Mouse (Mus musculus) olfactory bulb, adult 2 months (tissue): ENCODE measurements around the gene Rpl11. TPM values are rescaled to one million over a fixed set of nuclear protein-coding genes. Genes with fewer than 3 reads are reported as not detected.

Experiments used
- H3K27ac ChIP-seq: fragments of 200-500 bp; 2 replicates; pipeline ENCODE4 v1.5.1; 2012; ENCODE audit warnings: low read depth, low read length; ENCODE audit not compliant: insufficient read depth
- H3K4me1 ChIP-seq: fragments of 200-500 bp; 2 replicates; pipeline ENCODE4 v1.6.1; 2012; ENCODE audit warnings: low read length; ENCODE audit not compliant: control insufficient read depth, insufficient read depth
- H3K4me3 ChIP-seq: fragments of 200-500 bp; 2 replicates; pipeline ENCODE4 v1.5.1; 2012; ENCODE audit warnings: mild to moderate bottlenecking, low read depth, low read length, moderate library complexity; ENCODE audit not compliant: insufficient read depth
- CTCF ChIP-seq: fragments of 200-500 bp; IDR thresholded peaks from 2 replicates; pipeline ENCODE4 v1.5.1; 2012; ENCODE audit warnings: low read depth, mild to moderate bottlenecking, low read length, moderate library complexity; ENCODE audit not compliant: insufficient read depth
- POLR2A ChIP-seq: fragments of 200-500 bp; IDR thresholded peaks from 2 replicates; pipeline ENCODE4 v1.6.1; 2012; ENCODE audit warnings: mild to moderate bottlenecking, low read depth, low read length, moderate library complexity; ENCODE audit not compliant: insufficient read depth
- WGBS: fragments of 180-500 bp; shearing (Covaris S2); methylation state at CpG from one replicate; pipeline ENCODE4 v1.1.7; 2018; 5-methylcytosine and 5-hydroxymethylcytosine counted together
- polyA plus RNA-seq: library from polyadenylated mRNA; stranded (reverse); fragments of >200 nt; gene quantifications from 2 replicates; pipeline ENCODE4 v1.2.4, GENCODE M21; 2012; ENCODE audit warnings: low replicate concordance; ENCODE audit not compliant: missing spikeins, insufficient read depth, insufficient read length

Gene Rpl11
- polyA plus RNA-seq, 1 experiment, result not detected

DNA sequence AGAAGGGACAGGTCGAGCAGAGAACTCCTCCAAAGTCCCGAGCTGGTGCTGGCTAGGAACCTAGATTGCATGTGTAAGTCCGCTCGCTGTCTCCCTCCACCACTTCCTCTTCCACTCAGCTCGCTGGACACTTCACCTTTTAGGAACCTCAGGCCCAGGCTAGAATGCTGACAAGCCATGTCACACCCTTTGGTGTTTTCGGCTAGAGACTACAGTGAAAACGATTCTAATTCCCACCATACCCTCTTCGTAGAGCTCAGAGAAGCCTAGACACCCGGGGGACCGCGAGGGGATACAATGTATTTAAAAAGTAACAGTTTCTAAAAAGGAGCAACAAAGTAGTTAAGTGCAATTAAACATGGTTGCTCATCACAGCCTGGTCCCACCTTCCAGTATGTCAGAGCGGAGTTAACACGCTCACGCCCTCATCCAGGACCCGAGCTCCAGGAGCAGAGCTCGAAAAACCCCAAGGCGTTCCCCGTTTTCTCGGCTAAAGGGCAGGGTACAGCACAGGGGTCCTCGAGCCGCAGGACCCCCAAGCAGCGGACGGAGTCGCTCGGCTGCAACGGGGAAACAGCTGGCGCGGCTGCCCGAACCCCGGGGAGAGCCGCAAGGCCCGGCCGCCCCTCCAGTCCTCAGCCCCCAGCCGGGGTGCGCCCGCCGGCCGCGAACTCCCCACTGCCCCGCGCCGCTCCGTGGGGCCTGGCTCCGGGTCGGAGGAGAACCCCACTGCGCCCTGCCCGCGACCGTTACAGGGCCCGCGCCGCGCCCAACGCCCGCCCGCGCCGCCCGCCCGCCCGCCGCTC is 32.3 kb downstream of the Rpl11 start:
- 1% methylated on average over 61 of the region's 62 CpGs for WGBS
- H3K4me3 ChIP-seq, result peak overlapping the region; percentile 92
- H3K4me1 ChIP-seq, result peaks cover 2% of the 10 kb centered on the region; the same call in 1 of the 2 replicates
- no peak overlapping the region for H3K27ac ChIP-seq
- TF ChIP-seq CTCF (no peak), POLR2A (no peak)

DNA sequence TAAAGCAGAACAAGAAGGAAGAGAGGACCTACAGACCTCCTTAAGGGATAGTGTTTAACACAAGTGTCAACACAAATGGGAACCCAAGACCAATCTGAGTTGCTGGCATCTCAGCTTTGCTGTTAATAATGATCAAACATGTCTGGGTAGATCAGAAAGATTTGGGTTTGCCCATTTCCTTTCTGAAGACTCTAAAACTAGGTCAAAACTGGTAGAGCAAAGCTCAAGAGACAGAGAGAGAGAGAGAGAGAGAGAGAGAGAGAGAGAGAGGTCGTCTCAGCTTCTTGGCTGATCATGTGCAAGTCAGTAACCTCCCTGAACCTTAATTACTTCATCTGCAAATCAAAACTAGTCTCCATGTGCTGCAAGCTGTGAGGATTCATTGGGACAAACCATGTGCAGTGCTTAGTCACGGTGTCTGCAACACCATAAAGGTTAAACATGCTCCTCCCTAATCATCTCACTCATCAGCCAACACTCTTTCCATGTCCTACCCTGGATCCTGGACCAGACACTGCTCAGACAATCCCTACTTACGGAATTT is 37.1 kb downstream of the Rpl11 start:
- TF ChIP-seq POLR2A (no peak), CTCF (no peak)
- H3K4me1 ChIP-seq, result peaks cover 2% of the 10 kb centered on the region; the same call in 1 of the 2 replicates
- no peak overlapping the region for H3K4me3 ChIP-seq
- H3K27ac ChIP-seq, result no peak overlapping the region
- 67% methylated on average over 3 of the region's 3 CpGs for WGBS

DNA sequence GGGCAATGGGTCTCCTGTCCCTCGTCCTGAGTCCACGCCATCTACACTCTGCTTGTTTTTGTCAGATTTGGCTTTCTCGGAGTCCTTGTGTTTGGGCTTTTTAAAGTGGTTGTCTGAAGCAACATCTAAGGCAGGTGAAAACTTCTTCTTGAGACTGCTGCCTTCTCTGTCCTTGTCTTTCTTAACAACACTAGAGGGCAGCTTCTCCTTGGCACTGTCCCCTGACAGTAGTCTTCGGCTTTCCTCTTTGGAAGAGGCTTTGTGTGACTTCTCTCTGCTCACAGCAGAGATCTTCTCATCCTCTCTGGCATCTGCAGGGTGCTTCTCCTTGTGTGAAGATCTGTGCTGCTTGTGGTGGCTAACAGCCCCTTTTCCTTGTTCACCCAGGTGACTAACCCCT is 42.6 kb downstream of the Rpl11 start:
- no peak for TF ChIP-seq POLR2A
- TF ChIP-seq CTCF, result no peak

DNA sequence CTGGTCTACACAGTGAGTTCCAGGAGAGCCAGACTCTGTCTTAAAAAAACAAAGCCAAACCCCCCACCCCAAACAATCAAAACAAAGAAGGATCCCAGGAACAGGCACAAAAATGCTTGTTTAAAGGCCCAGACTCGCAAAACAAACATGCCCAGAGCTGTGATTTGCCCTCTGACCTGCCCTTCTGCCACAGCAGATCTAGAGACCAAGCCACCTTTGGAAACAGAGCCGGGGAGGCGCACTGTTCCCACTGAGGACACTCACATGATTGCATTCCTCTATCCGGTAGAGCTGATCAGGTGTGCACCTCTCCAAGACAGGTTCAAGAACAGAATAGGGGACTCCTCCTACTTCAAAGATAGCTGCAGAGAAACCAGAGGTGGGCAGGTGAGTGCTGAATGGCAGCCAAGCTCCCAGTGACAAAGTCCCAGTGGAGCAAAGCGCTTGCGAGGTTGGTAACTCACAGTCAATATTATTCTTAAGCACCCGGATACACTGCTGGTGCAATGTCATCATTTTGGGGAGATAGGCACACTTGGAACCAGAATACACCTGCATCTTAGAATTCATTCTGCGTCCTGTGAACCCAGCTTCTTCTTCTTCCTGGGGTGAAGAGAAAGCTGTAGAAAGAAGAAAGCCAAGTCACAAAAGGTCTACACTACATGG is 44.3 kb downstream of the Rpl11 start:
- Histone ChIP-seq H3K4me3 (no peak overlapping the region), H3K4me1 (no peaks in the 10 kb centered on the region), H3K27ac (no peak overlapping the region)
- WGBS, result 93% methylated on average over 8 of the region's 8 CpGs
- TF ChIP-seq POLR2A, result no peak
- TF ChIP-seq CTCF, result no peak

More for the DNA sequence above, 42.6 kb downstream of the Rpl11 start:
- no peak overlapping the region for H3K4me3 ChIP-seq
- H3K4me1 ChIP-seq, result no peaks in the 10 kb centered on the region
- WGBS, result 89% methylated on average over 4 of the region's 4 CpGs
- no peak overlapping the region for H3K27ac ChIP-seq

DNA sequence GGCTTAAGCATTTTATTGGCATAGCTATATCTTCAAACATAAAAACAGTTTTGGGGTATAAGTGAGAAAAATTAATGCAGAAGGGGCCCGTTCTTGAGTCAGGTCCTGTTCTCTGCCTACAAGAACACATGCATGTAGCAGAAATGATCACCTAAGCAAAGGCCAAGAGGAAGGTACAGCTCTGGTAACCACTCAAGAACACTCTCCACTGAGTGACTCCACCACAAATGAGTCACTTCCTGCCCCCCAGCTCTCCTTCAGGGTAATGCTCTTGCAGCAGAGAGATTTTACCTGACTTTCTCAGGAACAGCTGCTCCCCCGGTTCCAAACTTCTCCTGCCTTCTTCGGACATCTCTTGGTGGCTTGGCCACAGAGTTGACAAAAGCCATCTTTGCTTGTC is 46.4 kb downstream of the Rpl11 start:
- no peak overlapping the region for H3K27ac ChIP-seq
- H3K4me3 ChIP-seq, result no peak overlapping the region
- TF ChIP-seq CTCF, result no peak
- no peak for TF ChIP-seq POLR2A
- WGBS, result 93% methylated on average over 3 of the region's 3 CpGs
- H3K4me1 ChIP-seq, result no peaks in the 10 kb centered on the region

DNA sequence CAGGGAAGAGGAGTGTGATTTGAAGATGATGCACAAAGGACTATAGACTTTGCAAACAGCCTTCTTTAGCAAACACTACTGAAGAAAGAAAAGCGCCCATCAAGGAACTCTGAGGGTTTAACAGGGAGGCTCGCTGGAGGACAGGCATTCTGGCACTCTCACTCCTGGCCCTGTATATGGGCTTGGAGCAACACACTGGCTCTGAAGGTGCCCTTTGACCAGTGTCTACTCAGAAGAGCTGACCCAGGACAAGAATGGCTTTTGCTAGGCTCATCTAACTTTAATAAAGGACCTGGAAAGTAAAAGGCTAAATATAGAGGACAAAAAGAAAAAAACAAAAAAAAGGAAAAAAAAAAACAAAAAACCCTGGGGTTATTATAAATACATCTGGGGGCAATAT is 48.3 kb downstream of the Rpl11 start:
- TF ChIP-seq CTCF, result no peak
- TF ChIP-seq POLR2A, result no peak
- WGBS, result 96% methylated on average over 2 of the region's 2 CpGs
- H3K4me1 ChIP-seq, result no peaks in the 10 kb centered on the region
- no peak overlapping the region for H3K4me3 ChIP-seq
- no peak overlapping the region for H3K27ac ChIP-seq

DNA sequence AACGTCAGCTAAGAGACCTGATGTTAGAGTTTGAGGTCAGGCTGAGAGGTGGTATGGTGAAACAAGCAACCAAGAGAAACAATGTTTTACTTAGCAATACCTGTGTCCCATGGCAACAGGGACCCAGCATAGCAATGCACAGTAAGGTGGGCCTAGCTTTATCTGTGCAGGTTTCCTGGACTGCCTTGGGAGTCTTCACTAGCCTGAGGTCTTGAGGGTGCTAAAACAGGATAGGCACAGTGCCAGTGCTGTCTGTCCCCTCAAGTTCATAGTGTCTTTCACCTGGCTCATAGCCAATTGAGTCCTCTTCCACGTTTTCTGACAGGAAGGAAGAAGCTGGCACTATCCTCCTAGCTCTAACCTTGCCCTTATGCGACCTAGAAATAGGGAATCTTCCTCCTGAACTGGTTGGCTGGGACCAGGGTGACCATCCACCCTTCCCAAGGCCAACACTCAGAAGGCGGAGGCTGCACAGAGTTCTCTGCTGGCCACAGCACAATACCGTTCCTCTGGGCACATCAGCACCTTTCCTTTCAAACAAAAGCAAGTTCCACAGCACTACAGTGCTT is 49.0 kb downstream of the Rpl11 start:
- no peaks in the 10 kb centered on the region for H3K4me1 ChIP-seq
- H3K4me3 ChIP-seq, result no peak overlapping the region
- 79% methylated on average over 5 of the region's 5 CpGs for WGBS
- H3K27ac ChIP-seq, result no peak overlapping the region
- TF ChIP-seq CTCF, result no peak
- no peak for TF ChIP-seq POLR2A

DNA sequence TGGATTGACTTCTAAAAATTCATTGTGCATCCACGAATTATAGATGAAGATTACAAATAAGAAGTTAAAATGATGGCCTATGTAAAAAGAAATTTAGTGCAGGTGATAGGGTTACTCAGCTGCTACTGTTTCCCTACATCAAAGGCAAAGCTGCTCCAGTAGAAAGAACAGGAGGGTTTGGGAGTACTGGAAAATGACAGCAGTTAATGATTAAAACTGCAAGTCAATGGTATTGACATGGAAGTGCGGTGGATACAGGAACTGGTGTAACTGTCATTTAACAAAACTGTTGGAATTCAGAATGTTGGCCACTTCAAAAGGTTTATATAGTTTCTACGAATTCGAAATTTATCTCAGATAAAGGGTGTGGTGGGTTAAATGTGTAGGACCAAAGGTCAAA is 58.1 kb downstream of the Rpl11 start:
- no peak overlapping the region for H3K4me3 ChIP-seq
- 85% methylated on average over 4 of the region's 4 CpGs for WGBS
- H3K4me1 ChIP-seq, result no peaks in the 10 kb centered on the region
- TF ChIP-seq CTCF, result no peak
- no peak for TF ChIP-seq POLR2A
- H3K27ac ChIP-seq, result no peak overlapping the region

DNA sequence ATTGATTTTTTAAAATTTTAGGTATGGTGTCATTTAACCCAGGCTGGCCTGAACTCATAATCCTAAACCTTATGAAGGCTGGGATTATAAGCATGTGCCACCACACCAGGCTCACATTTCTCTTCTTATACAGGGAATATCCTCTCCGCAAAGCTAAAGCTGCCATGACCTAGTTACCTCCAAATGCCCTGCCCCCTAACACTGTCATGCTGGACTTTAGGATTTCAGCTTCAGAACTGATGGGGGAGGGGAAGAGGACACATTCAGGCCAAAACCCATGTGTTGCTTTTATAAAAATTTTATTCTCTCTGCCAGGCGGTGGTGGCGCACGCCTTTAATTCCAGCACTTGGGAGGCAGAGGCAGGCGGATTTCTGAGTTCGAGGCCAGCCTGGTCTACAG is 59.3 kb downstream of the Rpl11 start:
- no peak overlapping the region for H3K4me3 ChIP-seq
- H3K27ac ChIP-seq, result no peak overlapping the region
- H3K4me1 ChIP-seq, result no peaks in the 10 kb centered on the region
- no peak for TF ChIP-seq POLR2A
- TF ChIP-seq CTCF, result no peak
- WGBS, result 97% methylated on average over 6 of the region's 6 CpGs
